Mouse (Mus musculus): ENCODE results near the gene Rxfp3. TPM values are rescaled to one million over a fixed set of nuclear protein-coding genes. Genes with fewer than 3 reads are reported as not detected.
"Not testable (repeated sequence)": the region's sequence is repeated elsewhere in the genome, so short reads cannot be mapped to it uniquely, and the experiment has no call there.

Rxfp3 gene
- total RNA-seq, 1 experiment from 2014 or later: not detected

DNA sequence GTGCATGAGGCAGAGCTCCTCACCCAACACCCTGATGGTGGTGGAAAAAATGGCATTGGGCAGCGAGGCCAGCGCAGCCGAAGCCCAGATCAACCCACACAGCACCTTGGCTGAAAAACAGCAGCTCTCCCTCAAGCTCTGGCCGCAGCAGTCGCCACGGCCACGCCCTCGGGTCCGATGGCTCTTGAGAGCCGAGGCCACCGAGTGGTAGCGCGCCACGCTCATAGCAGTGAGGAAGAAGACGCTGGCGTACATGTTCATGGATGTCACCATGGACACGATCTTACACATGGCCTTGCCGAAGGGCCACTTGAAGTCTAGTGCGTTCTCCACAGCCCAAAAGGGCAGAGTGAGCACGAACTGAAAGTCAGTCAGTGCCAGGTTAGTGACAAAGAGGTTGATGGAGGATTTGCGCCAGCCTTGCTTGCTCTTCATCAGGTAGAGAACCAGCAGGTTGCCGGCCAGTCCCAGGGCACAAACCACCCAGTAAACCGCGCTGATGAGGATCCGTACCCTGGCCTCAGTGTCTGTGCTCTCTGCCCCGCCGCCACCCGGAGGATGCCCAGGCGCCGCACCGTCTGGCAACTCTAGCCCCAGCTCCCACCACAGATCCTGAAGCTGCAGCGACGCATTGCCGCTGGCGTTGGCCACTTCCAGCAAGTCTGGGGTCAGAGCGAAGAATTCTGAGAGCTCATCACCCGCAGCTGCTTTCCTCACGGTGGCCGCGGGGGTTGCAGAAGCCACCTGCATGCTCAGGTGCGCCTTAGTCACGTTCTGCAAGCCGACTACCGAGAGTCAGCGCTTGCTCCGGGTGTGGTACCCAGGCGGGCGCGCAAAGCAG, 1.0 kb downstream of the Rxfp3 start:
- no peak for ATAC-seq (replicated peaks; ENCODE audit: low read depth, poor library complexity, severe bottlenecking)

DNA sequence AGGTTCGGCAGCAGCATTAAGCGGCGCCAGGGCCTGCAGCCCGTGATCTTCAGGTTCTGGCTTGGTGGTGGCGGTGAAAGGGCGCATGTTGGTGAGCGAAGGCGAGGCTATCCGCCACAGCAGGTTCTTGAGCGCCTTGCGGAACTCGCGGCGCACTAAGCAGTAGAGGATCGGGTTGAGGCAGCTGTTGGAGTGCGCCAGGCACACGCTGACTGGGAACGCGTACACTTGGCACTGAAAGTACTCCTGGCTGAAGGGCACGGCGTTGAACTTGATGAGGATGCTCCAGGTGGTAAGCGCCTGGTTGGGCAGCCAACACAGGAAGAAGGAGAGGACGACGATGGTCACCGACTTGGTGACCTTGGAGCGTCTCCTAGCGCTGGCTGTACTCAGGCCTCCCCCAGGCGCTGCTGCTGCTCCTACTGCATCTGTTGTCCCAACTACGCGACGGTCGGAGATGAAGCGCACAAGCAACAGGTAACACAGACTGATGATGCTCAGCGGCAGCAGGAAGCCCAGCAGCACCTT, 1.8 kb downstream of the Rxfp3 start:
- no peak for ATAC-seq (replicated peaks; ENCODE audit: low read depth, poor library complexity, severe bottlenecking)

DNA sequence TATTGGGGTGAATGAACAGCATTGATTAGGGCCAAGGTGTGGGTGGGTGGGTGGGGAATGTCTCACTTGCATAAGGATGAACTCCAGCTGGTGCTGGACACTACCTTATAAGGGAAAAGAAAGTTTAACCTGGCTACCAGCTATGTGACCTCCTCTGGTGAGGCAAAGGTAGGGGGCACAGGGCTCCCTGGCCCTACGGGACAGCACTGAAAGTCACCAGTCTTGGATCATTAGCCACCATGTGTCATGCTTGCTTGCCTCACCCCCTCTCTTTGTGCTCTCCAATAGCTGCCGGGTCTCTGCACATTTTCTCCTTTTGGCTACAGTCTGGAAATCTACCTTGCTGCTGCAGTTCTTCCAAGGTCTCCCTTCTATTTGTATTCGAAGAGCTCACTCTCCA, 7.6 kb downstream of the Rxfp3 start:
- no peak for ATAC-seq (replicated peaks; ENCODE audit: low read depth, poor library complexity, severe bottlenecking)

DNA sequence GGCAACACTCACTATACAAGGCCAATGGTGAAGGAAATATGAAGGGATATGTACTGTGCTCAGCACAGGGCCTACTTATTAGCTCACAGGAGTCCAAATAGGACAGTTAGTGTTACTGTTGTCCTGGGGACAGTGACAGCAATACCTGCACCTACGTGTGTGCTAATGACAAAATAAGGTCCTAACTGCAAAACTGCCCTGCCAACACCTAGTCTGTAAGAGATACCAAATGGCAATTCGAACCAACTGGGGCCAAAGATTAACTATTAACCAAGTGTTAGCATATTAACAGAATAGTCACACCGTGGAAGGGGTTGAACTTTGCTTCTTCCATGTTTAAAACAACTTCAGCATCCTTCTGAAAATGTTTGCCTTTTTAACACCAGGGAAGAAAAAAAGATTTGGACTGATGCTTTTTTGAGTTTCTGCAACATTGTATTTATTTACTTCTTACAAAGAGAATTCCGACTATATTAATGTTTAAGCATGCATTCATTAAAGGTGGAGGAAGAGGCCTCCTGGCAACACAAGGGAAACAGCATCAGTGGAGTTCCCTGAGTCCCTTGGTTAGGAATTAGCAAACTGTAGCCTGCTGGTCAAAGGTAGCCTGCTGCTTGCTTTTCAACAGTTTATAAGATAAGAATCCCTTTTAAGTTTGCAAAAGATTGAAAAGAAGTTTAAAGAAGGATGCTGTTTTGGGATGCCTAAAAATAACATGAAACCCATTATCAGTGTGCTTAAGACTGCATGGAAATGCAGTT, 10.8 kb downstream of the Rxfp3 start:
- no peak for ATAC-seq (replicated peaks; ENCODE audit: low read depth, poor library complexity, severe bottlenecking)

DNA sequence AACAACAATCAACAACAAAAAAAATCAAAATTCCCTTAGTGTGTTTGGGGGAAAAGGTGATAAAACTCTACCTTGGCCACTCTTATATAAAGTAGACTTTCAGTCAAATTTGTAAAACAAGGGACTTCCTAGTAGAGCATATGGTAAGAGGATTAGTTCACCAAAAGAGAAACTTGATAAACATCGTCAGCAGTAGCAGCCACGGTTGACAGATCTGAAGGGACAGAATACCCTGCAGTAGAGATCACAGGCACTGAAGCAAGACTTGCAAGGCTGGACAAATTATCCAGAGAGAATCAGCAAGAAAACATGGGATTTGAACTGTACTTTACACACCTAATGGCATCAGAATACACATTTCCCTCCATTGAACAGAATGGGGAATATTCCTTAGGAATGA, 22.9 kb downstream of the Rxfp3 start:
- ATAC-seq (replicated peaks; ENCODE audit: low read depth, poor library complexity, severe bottlenecking): no peak

DNA sequence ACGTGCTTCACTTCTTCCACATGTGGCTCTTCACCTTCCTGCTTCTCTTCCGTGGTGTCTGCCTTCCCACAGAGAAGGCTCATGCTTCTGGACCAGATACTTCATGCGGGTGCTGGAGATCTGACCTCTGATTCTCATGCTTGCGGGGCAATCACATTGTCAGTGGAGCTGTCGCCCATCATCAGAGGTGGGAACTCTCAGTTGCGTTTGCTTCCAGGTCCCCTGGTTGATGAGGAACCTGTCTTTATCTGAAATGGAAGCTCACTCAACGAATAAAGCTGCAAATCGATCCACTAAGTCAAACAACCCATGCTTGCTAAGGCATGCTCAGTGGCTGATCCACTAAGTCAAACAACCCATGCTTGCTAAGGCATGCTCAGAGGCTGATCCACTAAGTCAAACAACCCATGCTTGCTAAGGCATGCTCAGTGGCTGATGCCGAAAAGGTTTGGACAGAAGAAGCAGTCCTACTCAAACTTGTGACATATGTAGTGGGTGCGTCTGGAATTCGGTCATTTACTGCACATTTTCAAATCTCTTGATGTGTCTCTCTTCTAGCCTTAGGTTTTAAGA, 26.7 kb downstream of the Rxfp3 start:
- no peak for ATAC-seq (replicated peaks; ENCODE audit: low read depth, poor library complexity, severe bottlenecking)

DNA sequence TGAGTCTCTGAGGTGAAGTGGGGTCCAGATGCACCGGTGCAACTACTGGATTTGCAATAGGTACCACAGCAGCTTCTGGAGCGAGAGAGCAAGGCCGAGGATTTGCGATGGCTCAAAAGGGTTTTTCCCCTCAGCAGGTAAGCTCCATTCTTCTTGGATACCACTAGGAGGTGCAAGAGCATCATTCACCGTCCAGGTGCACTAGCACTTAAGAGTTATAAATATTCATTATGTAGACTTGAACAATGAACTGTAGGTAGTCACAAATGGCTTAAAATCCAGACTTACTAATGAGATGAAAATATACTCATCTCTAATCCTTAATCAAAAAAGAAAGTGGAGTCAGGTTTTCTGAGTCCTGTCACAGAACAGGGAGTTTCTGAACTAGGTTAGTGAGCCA, 29.0 kb downstream of the Rxfp3 start:
- ATAC-seq (replicated peaks; ENCODE audit: low read depth, poor library complexity, severe bottlenecking): no peak

DNA sequence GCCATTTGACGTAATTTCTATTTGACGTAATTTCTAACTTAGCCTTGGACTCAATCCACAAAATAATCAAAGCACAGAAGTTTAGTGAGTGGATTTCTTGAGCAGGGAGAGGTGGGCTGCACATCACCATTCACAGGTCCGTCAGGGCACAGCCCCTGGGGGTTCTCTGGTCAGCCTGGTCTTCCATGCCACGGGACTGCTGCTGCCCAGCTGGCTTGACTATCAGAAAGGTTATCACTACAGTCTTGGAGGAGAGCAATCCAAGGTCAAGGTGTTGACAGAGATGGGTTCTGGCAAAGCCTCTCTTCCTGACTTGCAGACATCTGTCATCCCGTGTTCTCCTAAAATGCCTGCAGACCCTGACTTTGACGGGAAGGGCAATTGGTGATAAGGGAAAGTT, 33.1 kb downstream of the Rxfp3 start:
- ATAC-seq (replicated peaks; ENCODE audit: low read depth, poor library complexity, severe bottlenecking): no peak

DNA sequence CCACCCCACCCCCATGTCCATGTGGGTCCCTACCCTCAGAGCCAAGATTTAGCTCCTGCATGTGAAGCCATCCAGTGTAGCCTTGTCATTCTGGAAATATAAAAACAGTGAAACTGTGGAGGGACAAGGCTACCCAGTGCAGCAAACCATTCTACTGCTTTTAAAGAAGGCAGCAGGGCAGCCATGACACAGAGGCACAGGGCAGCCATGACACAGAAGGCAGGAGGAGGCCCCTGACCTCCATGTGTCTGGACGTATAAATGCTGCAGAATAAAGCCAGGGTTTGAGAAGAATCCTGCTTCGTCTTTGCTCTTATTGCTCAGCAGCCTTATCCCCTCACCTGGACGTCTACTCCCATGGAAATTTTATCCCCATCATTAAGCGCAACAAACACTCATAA, 34.0 kb downstream of the Rxfp3 start:
- no peak for ATAC-seq (replicated peaks; ENCODE audit: low read depth, poor library complexity, severe bottlenecking)

DNA sequence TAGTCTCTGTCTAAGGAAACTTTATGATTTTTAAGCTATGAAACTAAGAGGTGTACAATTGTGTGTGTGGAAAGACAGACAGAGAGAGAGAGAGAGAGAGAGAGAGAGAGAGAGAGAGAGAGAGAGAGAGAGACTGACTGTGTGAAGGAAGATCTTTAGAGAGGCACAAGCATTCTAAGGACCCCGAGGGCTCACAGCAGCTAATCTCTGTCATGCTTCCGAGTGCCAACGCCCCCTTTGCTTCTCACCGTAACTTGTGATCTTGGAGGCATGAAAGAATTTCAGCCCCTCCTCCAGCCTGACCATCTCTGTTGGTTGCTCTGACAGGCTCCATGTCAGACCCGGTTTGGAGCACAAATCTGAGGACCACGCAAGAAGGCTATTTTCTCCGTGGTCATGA, 37.4 kb downstream of the Rxfp3 start, which contains the start of gene Slc45a2:
TSS of gene Slc45a2 (plus strand) at position 301 of the 400 bp plus-strand sequence.
- no peak for ATAC-seq (replicated peaks; ENCODE audit: low read depth, poor library complexity, severe bottlenecking)

DNA sequence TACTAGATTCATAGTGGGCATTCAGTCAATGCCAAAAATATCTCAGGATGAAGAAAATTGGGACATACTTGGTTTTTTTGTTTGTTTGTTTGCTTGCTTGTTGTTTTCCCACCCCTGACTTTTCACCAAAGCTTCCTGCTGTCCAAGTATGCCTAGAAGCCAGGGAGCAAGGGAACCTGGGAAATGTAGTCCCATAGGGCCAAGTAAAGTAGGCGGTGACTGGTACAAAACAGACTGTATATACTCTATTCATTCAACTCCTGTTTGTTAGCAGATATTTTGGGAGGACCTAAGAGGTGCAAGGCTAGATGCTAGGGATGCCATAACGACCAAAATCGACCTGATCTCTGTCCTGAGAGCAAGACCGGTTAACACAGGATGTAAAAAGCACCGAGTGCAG, 38.0 kb downstream of the Rxfp3 start:
- ATAC-seq (replicated peaks; ENCODE audit: low read depth, poor library complexity, severe bottlenecking): no peak

DNA sequence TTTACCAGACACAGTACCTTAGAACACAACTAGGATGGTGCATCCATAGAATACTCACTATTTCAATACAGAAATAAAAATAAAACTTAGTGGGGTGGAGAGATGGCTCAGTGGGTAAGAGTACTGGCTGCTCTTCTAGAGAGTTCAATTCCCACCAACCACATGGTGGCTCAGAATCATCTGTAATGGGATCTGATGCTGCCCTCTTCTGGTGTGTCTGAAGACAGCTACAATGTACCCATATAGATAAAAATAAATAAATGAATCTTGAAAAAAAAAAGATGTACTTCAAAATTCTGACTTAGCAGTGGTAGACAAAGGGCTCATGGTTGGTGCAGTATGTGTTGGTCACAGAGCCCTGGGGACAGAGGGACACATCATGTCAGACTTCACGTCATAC, 46.2 kb downstream of the Rxfp3 start:
- ATAC-seq (replicated peaks; ENCODE audit: low read depth, poor library complexity, severe bottlenecking): no peak

DNA sequence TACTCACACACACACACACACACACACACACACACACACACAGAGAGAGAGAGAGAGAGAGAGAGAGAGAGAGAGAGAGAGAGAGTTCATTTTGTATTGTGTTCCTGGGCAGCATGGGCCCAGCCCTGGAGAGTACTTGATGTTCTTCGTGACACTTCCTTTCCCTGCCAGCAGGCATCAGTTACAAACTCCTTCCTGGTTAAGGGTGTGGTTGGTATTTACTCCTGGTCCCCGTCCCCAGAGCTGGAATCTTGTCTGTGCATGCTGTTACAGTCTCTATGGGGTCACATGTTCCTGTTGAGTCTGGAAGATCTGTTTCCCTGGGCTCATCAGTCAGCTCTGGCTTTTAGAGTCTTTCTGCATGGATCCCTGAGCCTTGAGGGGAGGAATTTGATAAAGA, 47.4 kb downstream of the Rxfp3 start:
- ATAC-seq (replicated peaks; ENCODE audit: low read depth, poor library complexity, severe bottlenecking): no peak

DNA sequence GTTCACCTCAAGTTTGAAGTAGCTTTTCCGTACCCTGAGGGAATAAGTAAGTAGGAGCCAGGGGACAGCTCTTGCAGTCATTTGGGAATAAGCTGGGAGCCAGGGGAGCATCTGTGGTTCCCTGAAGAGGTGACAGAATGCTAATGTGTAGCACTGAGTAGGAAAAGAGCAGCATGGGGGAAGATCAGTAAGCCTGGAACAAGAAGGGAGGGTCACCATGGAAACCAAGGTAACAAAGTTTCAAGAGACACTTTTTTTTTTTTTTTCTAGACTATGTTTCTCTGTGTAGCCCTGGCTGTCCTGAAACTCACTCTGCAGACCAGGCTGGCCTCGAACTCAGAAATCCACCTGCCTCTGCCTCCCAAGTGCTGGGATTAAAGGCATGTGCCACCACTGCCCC, 51.3 kb downstream of the Rxfp3 start:
- ATAC-seq (replicated peaks; ENCODE audit: low read depth, poor library complexity, severe bottlenecking): not testable (repeated sequence)

DNA sequence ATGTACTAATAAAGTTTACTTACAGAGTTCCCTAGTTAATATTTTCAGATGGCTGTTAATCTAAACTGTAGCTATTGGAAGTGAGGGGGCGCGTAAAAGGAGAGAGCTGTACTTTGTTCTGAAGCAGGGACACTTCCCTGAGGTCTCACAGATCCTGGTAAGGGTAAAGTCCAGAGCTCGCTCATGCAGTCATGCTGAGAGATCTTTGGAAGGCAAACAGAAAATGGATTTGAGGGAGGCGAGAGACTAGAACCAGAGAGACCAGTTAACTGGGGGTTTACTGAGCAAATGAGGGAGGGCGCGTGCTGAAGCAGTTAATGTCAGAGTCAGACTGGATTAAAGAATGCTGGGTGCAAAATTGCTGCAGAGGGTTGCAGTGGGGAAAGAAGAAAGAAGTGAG, 52.0 kb downstream of the Rxfp3 start:
- no peak for ATAC-seq (replicated peaks; ENCODE audit: low read depth, poor library complexity, severe bottlenecking)

Other genes with a start within 250 kb of the Rxfp3 start
- not detected in 2 replicates for gene C1qtnf3, start 85.7 kb downstream of the Rxfp3 start, total RNA-seq (2017)
- 1.4 and 3.4 TPM in 2 replicates for gene Amacr, start 56.2 kb downstream of the Rxfp3 start, total RNA-seq (2017)
- gene Slc45a2, start 37.3 kb downstream of the Rxfp3 start, total RNA-seq (2017): not detected in 2 replicates
- 0.58 and 0.59 TPM in 2 replicates for gene Adamts12, start 26.8 kb upstream of the Rxfp3 start, total RNA-seq (2017)

Measured in common myeloid progenitor, adult 5-6 weeks (primary cell).